Mouse (Mus musculus): ENCODE data around the gene Plbd2. TPM values are rescaled to one million over a fixed set of nuclear protein-coding genes. Genes with fewer than 3 reads are reported as not detected.

Gene Plbd2
- total RNA-seq, 2 experiments from 2014 or later: 7.9 to 10.5 TPM

DNA sequence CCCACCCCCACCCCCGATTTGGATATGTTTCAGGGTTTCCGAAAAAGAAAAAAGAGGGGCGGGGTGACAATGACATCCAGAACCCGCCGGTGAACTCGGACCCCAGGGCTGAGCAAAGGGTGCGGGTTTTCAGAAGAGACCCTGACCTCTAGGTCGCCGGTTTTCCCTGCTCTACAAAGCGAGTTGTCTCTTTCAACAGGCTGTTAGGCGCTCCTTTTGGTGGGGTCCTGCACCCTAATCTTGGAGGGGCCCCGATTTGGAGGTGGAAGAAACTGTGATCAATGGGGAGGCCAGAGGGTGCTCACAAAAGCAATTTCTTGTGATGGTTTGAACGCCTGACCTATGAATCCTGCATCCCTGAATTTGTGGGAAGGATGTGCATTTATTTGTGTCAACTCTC, 65.0 kb downstream of the Plbd2 start:
- ATAC-seq (ENCODE audit: poor library complexity, severe bottlenecking): no peak

DNA sequence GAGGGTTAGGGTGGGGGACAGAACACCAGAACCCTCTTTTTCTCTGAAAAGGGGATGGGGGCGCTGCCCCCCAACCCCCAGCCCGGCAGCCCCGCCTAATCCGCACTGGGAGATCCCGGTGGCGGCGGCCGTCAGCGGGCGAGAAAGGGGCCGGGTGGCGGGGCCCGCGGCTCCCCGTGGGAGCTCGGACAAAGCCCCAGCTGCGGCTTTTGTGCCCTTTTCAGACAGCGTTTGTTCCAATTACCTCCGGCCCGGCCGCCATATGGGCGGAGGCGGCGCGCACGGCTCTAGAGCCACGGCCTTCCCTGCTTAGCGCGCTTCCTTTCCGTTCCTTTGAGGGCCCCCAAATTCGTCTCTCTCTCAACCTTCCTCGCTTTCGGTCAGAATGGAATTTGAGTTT, 65.4 kb downstream of the Plbd2 start:
- ATAC-seq (ENCODE audit: poor library complexity, severe bottlenecking): no peak

DNA sequence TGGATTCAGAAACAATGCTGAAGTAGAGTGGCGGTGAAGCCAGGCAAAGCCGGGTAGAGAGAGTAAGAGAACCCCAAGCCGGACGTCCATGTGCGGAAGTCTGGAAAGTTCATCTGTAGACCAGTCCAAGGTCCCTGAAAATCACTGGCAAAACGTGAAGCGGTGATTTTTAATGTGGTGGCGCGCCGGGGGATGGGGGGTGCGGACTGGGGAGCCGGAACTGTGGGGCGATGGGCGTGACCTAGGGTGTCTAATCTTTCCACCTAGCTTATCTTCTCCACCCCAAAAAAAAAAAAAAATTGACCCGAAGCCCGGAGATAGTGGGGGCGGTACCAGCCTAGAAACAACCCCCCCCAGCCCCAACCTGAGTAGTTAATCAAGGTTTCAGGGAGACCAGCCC, 65.9 kb downstream of the Plbd2 start:
- ATAC-seq (ENCODE audit: poor library complexity, severe bottlenecking): no peak

DNA sequence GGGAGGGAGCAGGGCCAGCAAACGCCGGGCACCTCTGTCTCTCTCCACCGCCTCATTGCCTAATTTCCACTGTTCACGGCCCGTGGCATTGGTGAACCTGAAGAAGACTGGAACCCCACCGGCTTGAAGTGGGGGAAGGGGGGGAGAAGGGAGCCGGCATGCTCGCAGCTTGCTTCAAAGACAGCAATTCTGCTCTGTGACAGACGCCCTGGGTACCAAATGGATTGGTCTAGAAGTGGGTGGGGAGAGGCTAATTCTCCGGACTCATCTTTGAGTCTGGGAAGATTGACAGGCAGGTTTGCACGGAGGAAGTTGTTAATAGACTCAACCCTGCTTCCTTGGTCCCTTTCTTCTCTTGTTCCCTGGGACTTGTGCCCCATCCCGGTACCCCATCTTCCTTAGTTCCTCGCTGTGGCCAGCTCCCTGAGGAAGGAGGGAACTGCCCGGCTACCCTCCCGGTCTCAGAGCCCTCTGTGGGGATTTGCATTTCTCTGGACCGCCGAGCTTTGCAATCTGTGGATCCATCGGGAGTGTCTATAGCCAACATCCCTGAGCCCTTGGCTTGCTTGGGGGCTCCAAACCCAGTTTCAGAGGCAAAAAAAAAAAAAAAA, 66.4 kb downstream of the Plbd2 start:
- no peak for ATAC-seq (ENCODE audit: poor library complexity, severe bottlenecking)

DNA sequence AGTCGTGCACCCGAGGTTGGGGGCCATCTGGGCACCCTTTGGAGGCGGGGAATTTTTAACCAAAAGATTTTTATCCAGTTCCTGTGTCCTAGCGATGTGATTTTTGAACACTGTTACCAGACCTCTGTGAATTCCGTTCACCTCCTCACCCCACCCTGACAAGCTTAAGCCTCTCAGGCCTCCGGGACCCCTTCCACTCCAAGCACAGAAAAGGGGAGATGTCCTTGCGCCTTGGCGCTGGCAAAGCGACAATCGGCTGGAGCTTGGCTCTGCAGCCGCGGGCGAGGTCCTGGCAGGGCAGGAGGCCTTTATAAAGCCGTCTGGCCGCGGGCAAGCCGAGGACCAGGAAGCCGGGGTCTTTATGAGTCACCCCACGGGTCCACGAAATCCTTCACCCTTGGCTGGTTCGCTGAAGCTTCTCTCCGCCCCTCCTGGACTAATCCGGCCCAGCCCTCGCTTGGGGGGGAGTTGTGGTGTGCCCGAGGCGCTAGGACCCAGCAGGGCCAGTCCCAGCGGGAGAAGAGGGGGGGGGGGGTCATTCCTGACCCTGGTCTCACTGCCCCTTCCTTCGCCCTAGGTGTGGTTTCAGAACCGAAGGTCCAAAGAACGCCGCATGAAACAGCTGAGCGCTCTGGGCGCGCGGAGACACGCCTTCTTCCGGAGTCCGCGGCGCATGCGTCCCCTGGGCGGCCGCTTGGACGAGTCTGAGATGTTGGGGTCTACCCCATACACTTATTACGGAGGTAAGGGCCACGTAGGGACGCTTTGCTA, 67.5 kb downstream of the Plbd2 start:
- no peak for ATAC-seq (ENCODE audit: poor library complexity, severe bottlenecking)

DNA sequence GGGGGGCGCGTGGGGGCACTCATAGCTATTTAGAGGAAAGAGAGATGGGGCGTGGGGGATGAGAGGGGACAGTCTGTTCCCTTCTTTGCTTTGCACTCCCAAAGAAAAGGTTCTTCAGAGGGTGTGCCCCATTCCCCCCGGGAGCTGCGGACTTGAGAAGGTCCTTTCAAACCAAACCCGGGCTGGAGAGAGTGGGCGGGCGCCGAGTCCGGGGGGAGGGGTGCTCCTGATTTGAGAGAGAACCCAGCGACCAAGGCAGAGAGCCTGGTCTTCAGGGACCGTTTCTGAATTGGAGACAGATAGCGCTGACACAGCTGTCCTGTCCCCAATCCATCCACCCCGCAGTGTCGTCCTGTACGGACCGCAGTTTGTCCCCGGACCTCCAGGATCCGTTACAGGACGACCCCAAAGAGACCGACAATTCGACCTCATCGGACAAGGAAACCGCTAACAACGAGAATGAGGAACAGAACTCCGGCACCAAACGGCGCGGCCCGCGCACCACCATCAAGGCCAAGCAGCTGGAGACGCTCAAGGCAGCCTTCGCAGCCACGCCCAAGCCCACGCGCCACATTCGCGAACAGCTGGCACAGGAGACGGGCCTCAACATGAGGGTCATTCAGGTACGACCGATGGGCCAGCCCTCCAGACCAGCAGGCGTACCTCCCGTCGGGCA, 68.3 kb downstream of the Plbd2 start:
- ATAC-seq (ENCODE audit: poor library complexity, severe bottlenecking): no peak

DNA sequence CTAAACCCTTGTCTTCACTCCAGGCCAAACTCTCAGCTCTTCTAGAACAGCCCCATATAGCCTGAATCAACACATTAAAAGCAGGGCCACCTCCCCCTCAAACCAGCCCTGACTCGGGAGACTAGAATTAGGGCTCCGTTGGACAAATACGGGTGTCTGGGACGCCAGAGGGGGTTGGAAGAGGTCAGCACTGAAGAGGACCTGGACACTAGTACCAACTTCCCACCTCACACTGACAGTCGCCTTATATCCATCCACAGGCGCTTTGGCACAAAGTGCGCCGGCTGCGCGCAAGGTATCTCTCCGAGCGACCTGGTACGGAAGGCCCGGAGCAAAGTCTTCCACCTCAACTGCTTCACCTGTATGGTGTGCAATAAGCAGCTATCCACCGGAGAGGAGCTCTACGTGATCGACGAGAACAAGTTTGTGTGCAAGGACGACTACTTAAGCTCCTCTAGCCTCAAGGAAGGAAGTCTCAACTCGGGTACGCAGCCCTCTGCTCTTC, 69.1 kb downstream of the Plbd2 start:
- no peak for ATAC-seq (ENCODE audit: poor library complexity, severe bottlenecking)

Other genes with a start within 250 kb of the Plbd2 start
- gene Lhx5, start 71.9 kb downstream of the Plbd2 start, total RNA-seq (2015): not detected in 2 replicates
- not detected in 2 replicates for gene Lhx5, start 71.9 kb downstream of the Plbd2 start, total RNA-seq (2017)
- 0.49 TPM in 1 of 2 replicates, not detected in the other for gene Sdsl, start 30.8 kb downstream of the Plbd2 start, total RNA-seq (2015)
- 0.55 and 0.61 TPM in 2 replicates for gene Sdsl, start 30.8 kb downstream of the Plbd2 start, total RNA-seq (2017)
- gene Sds, start 27.1 kb downstream of the Plbd2 start, total RNA-seq (2015): not detected in 2 replicates
- not detected in 2 replicates for gene Sds, start 27.1 kb downstream of the Plbd2 start, total RNA-seq (2017)
- gene Slc8b1, start 7.5 kb upstream of the Plbd2 start, total RNA-seq (2015): 31.7 and 36.8 TPM in 2 replicates
- gene Slc8b1, start 7.5 kb upstream of the Plbd2 start, total RNA-seq (2017): 44.1 and 60.5 TPM in 2 replicates
- 37.6 and 38.3 TPM in 2 replicates for gene Tpcn1, start 85.0 kb upstream of the Plbd2 start, total RNA-seq (2015)
- gene Tpcn1, start 85.0 kb upstream of the Plbd2 start, total RNA-seq (2017): 15.8 and 18.2 TPM in 2 replicates
- gene Iqcd, start 85.4 kb upstream of the Plbd2 start, total RNA-seq (2015): 0.18 and 0.98 TPM in 2 replicates
- gene Iqcd, start 85.4 kb upstream of the Plbd2 start, total RNA-seq (2017): 0.11 and 0.45 TPM in 2 replicates
- 1.5 and 3.0 TPM in 2 replicates for gene Rita1, start 109.0 kb upstream of the Plbd2 start, total RNA-seq (2015)
- 2.2 and 3.2 TPM in 2 replicates for gene Rita1, start 109.0 kb upstream of the Plbd2 start, total RNA-seq (2017)
- gene Ddx54, start 109.1 kb upstream of the Plbd2 start, total RNA-seq (2015): 7.7 and 7.9 TPM in 2 replicates
- 21.3 and 22.6 TPM in 2 replicates for gene Ddx54, start 109.1 kb upstream of the Plbd2 start, total RNA-seq (2017)
- not detected in 2 replicates for gene Cfap73, start 130.6 kb upstream of the Plbd2 start, total RNA-seq (2015)
- gene Cfap73, start 130.6 kb upstream of the Plbd2 start, total RNA-seq (2017): not detected in 2 replicates
- 0.05 TPM in 1 of 2 replicates, not detected in the other for gene Rasal1, start 145.2 kb upstream of the Plbd2 start, total RNA-seq (2015)
- not detected in 2 replicates for gene Rasal1, start 145.2 kb upstream of the Plbd2 start, total RNA-seq (2017)
- 0.30 and 0.40 TPM in 2 replicates for gene Dtx1, start 208.3 kb upstream of the Plbd2 start, total RNA-seq (2015)
- gene Dtx1, start 208.3 kb upstream of the Plbd2 start, total RNA-seq (2017): not detected in 2 replicates
- gene Oas2, start 246.2 kb upstream of the Plbd2 start, total RNA-seq (2015): 13.0 and 13.2 TPM in 2 replicates
- 3.9 and 7.5 TPM in 2 replicates for gene Oas2, start 246.2 kb upstream of the Plbd2 start, total RNA-seq (2017)